Mouse (Mus musculus) thymus, adult 2 months (tissue): ENCODE data around the gene Ccdc97. TPM values are rescaled to one million over a fixed set of nuclear protein-coding genes. Genes with fewer than 3 reads are reported as not detected.

Experiments
- DNase-seq: peaks from one replicate; pipeline ENCODE4 v3.0.0; 2021
- H3K27ac ChIP-seq: fragments of 200-500 bp; 2 replicates; pipeline ENCODE4 v1.5.1; 2012; ENCODE audit warnings: low read length, control low read depth; ENCODE audit not compliant: control insufficient read depth, insufficient read depth
- H3K27me3 ChIP-seq: fragments of 200-500 bp; 2 replicates; pipeline ENCODE4 v1.6.1; 2012; ENCODE audit warnings: mild to moderate bottlenecking, low read length, moderate library complexity, mixed read lengths; ENCODE audit not compliant: control insufficient read depth, insufficient read depth
- H3K36me3 ChIP-seq: fragments of 200-500 bp; 2 replicates; pipeline ENCODE4 v1.6.1; 2012; ENCODE audit warnings: mild to moderate bottlenecking, low read length, moderate library complexity; ENCODE audit not compliant: control insufficient read depth, insufficient read depth
- H3K4me1 ChIP-seq: fragments of 200-500 bp; replicated peaks from 2 replicates; pipeline ENCODE4 v1.6.1; 2012; ENCODE audit warnings: low read length; ENCODE audit not compliant: control insufficient read depth, insufficient read depth
- H3K4me3 ChIP-seq: fragments of 200-500 bp; 2 replicates; pipeline ENCODE4 v1.5.1; 2012; ENCODE audit warnings: mild to moderate bottlenecking, low read length, control low read depth, moderate library complexity; ENCODE audit not compliant: control insufficient read depth, insufficient read depth
- CTCF ChIP-seq: fragments of 200-500 bp; IDR thresholded peaks from 2 replicates; pipeline ENCODE4 v1.5.1; 2012; ENCODE audit warnings: mild to moderate bottlenecking, control low read depth, low read length, moderate library complexity, borderline replicate concordance; ENCODE audit not compliant: control insufficient read depth, poor library complexity, insufficient read depth; ENCODE audit errors: extremely low read depth
- POLR2A ChIP-seq: fragments of 200-500 bp; IDR thresholded peaks from 2 replicates; pipeline ENCODE4 v1.6.1; 2012; ENCODE audit warnings: mild to moderate bottlenecking, low read length, control low read depth, moderate library complexity; ENCODE audit not compliant: control insufficient read depth, poor library complexity, insufficient read depth; ENCODE audit errors: extremely low read depth
- WGBS: fragments of 180-500 bp; shearing (Covaris S2); methylation state at CpG from one replicate; pipeline ENCODE4 v1.1.7; 2018; 5-methylcytosine and 5-hydroxymethylcytosine counted together
- polyA plus RNA-seq: library from polyadenylated mRNA; depleted of rRNA; stranded (reverse); fragments of >200 nt; gene quantifications from 2 replicates; pipeline ENCODE4 v1.2.3, GENCODE M21; 2012

The Ccdc97 gene
- polyA plus RNA-seq, 1 experiment: 184 TPM

- Histone ChIP-seq H3K4me3 (no peak overlapping the region), H3K4me1 (peaks cover 19% of the 10 kb centered on the region), H3K27ac (no peak overlapping the region), H3K36me3 (peaks cover 32% of the 10 kb centered on the region), H3K27me3 (no peaks in the 10 kb centered on the region)
- no peak for DNase-seq
- TF ChIP-seq CTCF (no peak), POLR2A (no peak)
- WGBS: 25% methylated on average over 5 of the region's 5 CpGs
These were observed 7.7 kb downstream of the Ccdc97 start for GRCm38 (mm10) chr7:25711165-25711564.

- Histone ChIP-seq H3K27ac (no peak overlapping the region; the same call in 1 of the 2 replicates), H3K4me3 (no peak overlapping the region), H3K27me3 (no peaks in the 10 kb centered on the region), H3K36me3 (peaks cover 30% of the 10 kb centered on the region), H3K4me1 (peaks cover 19% of the 10 kb centered on the region)
- TF ChIP-seq CTCF (no peak), POLR2A (no peak)
- 51% methylated on average over 7 of the region's 7 CpGs for WGBS
- no peak for DNase-seq
These were observed 8.3 kb downstream of the Ccdc97 start for GRCm38 (mm10) chr7:25710519-25711130.

- H3K27ac ChIP-seq: no peak overlapping the region
- no peak for DNase-seq
These were observed 8.9 kb downstream of the Ccdc97 start for GRCm38 (mm10) chr7:25709961-25710360.

GRCm38 (mm10) chr7:25707581-25708292 lies 11.2 kb downstream of the Ccdc97 start:
- Histone ChIP-seq H3K36me3 (peaks cover 19% of the 10 kb centered on the region), H3K27ac (0 out of 2 replicates have a peak overlapping the region, but pooled peaks have one; percentile 2), H3K4me1 (peaks cover 21% of the 10 kb centered on the region), H3K4me3 (no peak overlapping the region), H3K27me3 (no peaks in the 10 kb centered on the region)
- no peak for TF ChIP-seq POLR2A
- no peak for TF ChIP-seq CTCF
- WGBS: 52% methylated on average over 15 of the region's 15 CpGs
- no peak for DNase-seq

More at GRCm38 (mm10) chr7:25709961-25710360, 8.9 kb downstream of the Ccdc97 start:
- H3K27me3 ChIP-seq: no peaks in the 10 kb centered on the region
- 55% methylated on average over 12 of the region's 12 CpGs for WGBS
- no peak overlapping the region for H3K4me3 ChIP-seq
- TF ChIP-seq POLR2A (no peak), CTCF (no peak)
- peaks cover 20% of the 10 kb centered on the region for H3K4me1 ChIP-seq
- H3K36me3 ChIP-seq: peaks cover 30% of the 10 kb centered on the region

- 56% methylated on average over 7 of the region's 7 CpGs for WGBS
- peaks cover 25% of the 10 kb centered on the region for H3K36me3 ChIP-seq
- peaks cover 21% of the 10 kb centered on the region for H3K4me1 ChIP-seq
- H3K27me3 ChIP-seq: no peaks in the 10 kb centered on the region
- no peak overlapping the region for H3K27ac ChIP-seq
- no peak overlapping the region for H3K4me3 ChIP-seq
- no peak for DNase-seq
- TF ChIP-seq POLR2A: no peak
- TF ChIP-seq CTCF: no peak
These were observed 12.2 kb downstream of the Ccdc97 start for GRCm38 (mm10) chr7:25706578-25707170.

GRCm38 (mm10) chr7:25705801-25706251 lies 13.1 kb downstream of the Ccdc97 start:
- no peak for DNase-seq
- TF ChIP-seq POLR2A: no peak
- no peak for TF ChIP-seq CTCF
- Histone ChIP-seq H3K27me3 (no peaks in the 10 kb centered on the region), H3K36me3 (peaks cover 34% of the 10 kb centered on the region), H3K4me1 (peaks cover 16% of the 10 kb centered on the region), H3K27ac (no peak overlapping the region), H3K4me3 (no peak overlapping the region)
- WGBS: 64% methylated on average over 6 of the region's 6 CpGs
